6 mouse cellular contexts compared by ENCODE assay signal in genomic region chr4:147122286-147122685, GRCm38 (mm10). TPM values are rescaled to one million over a fixed set of nuclear protein-coding genes. Genes with fewer than 3 reads are reported as not detected.
DNase-seq lines count a peak whose midpoint lies in the region; ATAC-seq and TF ChIP-seq lines count a peak whose summit lies in the region.
"Not testable (repeated sequence)": the region's sequence is repeated elsewhere in the genome, so short reads cannot be mapped to it uniquely, and the experiment has no call there.

No protein-coding gene starts in this region.

- H3K9ac ChIP-seq in lung, embryonic 14.5 days; stomach, postnatal 0 days (ENCODE audit: low read length): not testable (repeated sequence)

- not testable (repeated sequence) for H3K27ac ChIP-seq in forebrain, embryonic 10.5 days; heart, embryonic 10.5 days; lung, embryonic 14.5 days (ENCODE audit: low read depth); stomach, postnatal 0 days (replicated peaks)

- not testable (repeated sequence) for H3K9me3 ChIP-seq in G1E (replicated peaks); heart, embryonic 10.5 days; stomach, postnatal 0 days (ENCODE audit: control insufficient read depth, low read length)
- H3K9me3 ChIP-seq in forebrain, embryonic 10.5 days: peaks cover 39% of the 10 kb centered on the region
- peaks cover 25% of the 10 kb centered on the region; the same call in 1 of the 2 replicates for H3K9me3 ChIP-seq in lung, embryonic 14.5 days (ENCODE audit: low read depth, low read length)

- H3K4me1 ChIP-seq in G1E (ENCODE audit: insufficient read depth, low read depth, low read length); forebrain, embryonic 10.5 days; heart, embryonic 10.5 days; lung, embryonic 14.5 days (ENCODE audit: insufficient read depth); stomach, postnatal 0 days (replicated peaks; ENCODE audit: control insufficient read depth, insufficient read depth): not testable (repeated sequence)

- TF ChIP-seq EP300 in stomach, postnatal 0 days (optimal IDR thresholded peaks at IDR 0.05): not testable (repeated sequence)

- WGBS in forebrain, embryonic 10.5 days: 80% methylated on average over 1 of the region's 1 CpGs
- 72% methylated on average over 1 of the region's 1 CpGs for WGBS in heart, embryonic 10.5 days
- WGBS in lung, embryonic 14.5 days: 64% methylated on average over 1 of the region's 1 CpGs
- WGBS in stomach, postnatal 0 days: 66% methylated on average over 1 of the region's 1 CpGs

- not testable (repeated sequence) for H3K4me3 ChIP-seq in G1E (ENCODE audit: low read depth, low read length); forebrain, embryonic 10.5 days; heart, embryonic 10.5 days; lung, embryonic 14.5 days (ENCODE audit: low read depth, low read length); stomach, postnatal 0 days (ENCODE audit: low read depth, low read length)

- TF ChIP-seq CTCF in G1E (IDR thresholded peaks at IDR 0.05; ENCODE audit: low read depth, low read length); lung, embryonic 14.5 days (IDR thresholded peaks at IDR 0.05; ENCODE audit: low read depth); stomach, postnatal 0 days (IDR thresholded peaks at IDR 0.05; ENCODE audit: low read depth): not testable (repeated sequence)

- H3K4me2 ChIP-seq in lung, embryonic 14.5 days; stomach, postnatal 0 days (replicated peaks; ENCODE audit: low read depth): not testable (repeated sequence)

- not testable (repeated sequence) for H3K36me3 ChIP-seq in G1E (replicated peaks); forebrain, embryonic 10.5 days (replicated peaks); heart, embryonic 10.5 days; lung, embryonic 14.5 days (ENCODE audit: insufficient read depth); stomach, postnatal 0 days (ENCODE audit: control insufficient read depth, insufficient read depth, low read length)

- not testable (repeated sequence) for DNase-seq in G1E (ENCODE audit: low spot score)
- DNase-seq in forebrain, embryonic 10.5 days (ENCODE audit: extremely low spot score, low spot score): peak; percentile 14
- DNase-seq in heart, embryonic 10.5 days (ENCODE audit: low spot score): peak; percentile 64
- peak; percentile 0 for DNase-seq in lung, embryonic 14.5 days
- peak; percentile 6 for DNase-seq in stomach, postnatal 0 days (ENCODE audit: low spot score)
- peak; percentile 2 for DNase-seq in yolk sac, embryonic 10.5 days (ENCODE audit: low spot score)

- not testable (repeated sequence) for H3K27me3 ChIP-seq in G1E (ENCODE audit: insufficient read depth, low read length); forebrain, embryonic 10.5 days (ENCODE audit: poor library complexity, severe bottlenecking); heart, embryonic 10.5 days (ENCODE audit: insufficient read depth, poor library complexity, severe bottlenecking); lung, embryonic 14.5 days (ENCODE audit: insufficient read depth, low read length); stomach, postnatal 0 days (ENCODE audit: control insufficient read depth, insufficient read depth, low read length)

- 0 out of 2 replicates have a peak, but pooled peaks have one; percentile 32 for ATAC-seq in G1E (ENCODE audit: extremely low read depth, insufficient number of reproducible peaks, low FRiP score, poor library complexity, severe bottlenecking)
- ATAC-seq in lung, embryonic 14.5 days (ENCODE audit: insufficient read depth); stomach, postnatal 0 days (ENCODE audit: low FRiP score, low TSS enrichment): not testable (repeated sequence)

RNA-seq across cellular contexts. Expression of gene Zfp991, which starts 9.6 kb away (rescaled TPM):
- total RNA-seq in G1E (2014; fragmentation: Nextera tagmentation) (8.4 and 25.2 TPM in 2 replicates), G1E (2017) (8.7 and 10.7 TPM in 2 replicates)
- not detected in 2 replicates for polyA plus RNA-seq in G1E (2012)
- polyA plus RNA-seq in forebrain, embryonic 10.5 days (2016; fragmentation: Nextera tagmentation; extraction: Ambion mirVana): 7.8 and 8.3 TPM in 2 replicates
- polyA plus RNA-seq in heart, embryonic 10.5 days (2016; fragmentation: Nextera tagmentation; extraction: Ambion mirVana): 7.4 and 9.9 TPM in 2 replicates
- 4.3 and 4.9 TPM in 2 replicates for polyA plus RNA-seq in lung, embryonic 14.5 days (2014; fragmentation: Nextera tagmentation; extraction: Ambion mirVana)
- polyA plus RNA-seq in stomach, postnatal 0 days (2015; fragmentation: Nextera tagmentation; extraction: Ambion mirVana): 3.9 and 4.3 TPM in 2 replicates
